Mouse (Mus musculus): ENCODE results near the gene Mfsd2a.

DNA sequence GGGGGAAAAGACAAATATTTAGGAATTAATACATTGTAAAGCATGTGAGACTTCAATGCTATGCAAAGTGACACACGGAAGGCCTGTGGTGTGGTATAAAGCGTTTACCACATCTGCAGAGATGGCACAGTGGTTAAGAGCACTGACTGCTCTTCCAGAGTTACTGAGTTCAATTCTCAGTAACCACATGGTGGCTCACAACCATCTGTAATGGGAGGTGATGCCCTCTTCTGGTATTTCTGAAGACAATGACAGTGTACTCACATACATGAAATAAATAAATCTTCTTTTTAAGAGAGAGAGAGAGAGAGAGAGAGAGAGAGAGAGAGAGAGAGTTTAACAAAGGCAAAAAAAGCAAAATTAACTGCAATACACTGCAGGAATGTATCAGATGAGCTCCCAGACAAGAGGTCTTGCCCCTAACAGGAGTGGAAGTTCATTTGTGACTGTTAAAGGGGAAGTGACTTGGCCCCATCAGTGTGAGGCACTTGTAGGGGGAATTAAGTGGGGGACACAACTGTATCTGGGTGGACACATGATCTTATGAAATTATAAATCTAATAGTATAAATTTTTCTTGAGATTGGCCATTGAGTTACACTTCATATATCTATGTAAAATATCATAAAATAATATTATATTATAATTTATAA, 29.9 kb downstream of the Mfsd2a start:
- TF ChIP-seq CTCF (IDR thresholded peaks at IDR 0.05; ENCODE audit: borderline replicate concordance, extremely low read depth, insufficient read depth, insufficient read length): no peak
- TF ChIP-seq POLR2A (IDR thresholded peaks at IDR 0.05; ENCODE audit: borderline replicate concordance, extremely low read depth, insufficient read depth, insufficient read length, poor library complexity, severe bottlenecking): no peak

All from brain, embryonic 14.5 days (tissue).